Comparison of ENCODE assay signal across 26 mouse cellular contexts in the genomic region with DNA sequence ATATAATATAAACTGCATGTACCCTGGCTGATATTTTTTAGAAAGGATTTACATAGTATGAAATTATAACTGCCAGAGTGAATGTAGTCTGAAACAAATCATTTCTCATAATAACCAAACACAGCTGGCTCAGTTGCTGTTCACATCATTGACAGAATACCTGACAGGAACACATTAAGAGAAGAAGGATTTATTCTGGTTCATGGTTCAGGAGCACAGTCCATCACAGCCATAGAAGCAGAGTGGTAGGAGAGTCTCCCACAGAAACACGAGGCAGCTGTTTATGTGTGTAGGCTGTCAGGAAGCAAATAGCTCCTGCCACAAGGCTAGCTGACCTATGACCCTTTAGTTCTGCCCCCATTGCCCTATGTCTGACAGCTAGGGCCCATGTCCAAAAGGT.
"Had no signal": no experiment of that assay in that cellular context is flagged by ENCODE, and none has a peak within 500 bp of the region (broad histone marks: within the 10 kb centered on the region; RNA-seq: fewer than 3 reads in every experiment).

No protein-coding gene starts in this region.

- DNase-seq: gastrocnemius, adult 2 months; gastrocnemius, postnatal 10 days; gastrocnemius, postnatal 25 days; heart, adult 18-20 months; heart, postnatal 10 days; heart, postnatal 4 days; kidney, adult 18-20 months; kidney, adult 8-10 months; kidney, postnatal 10 days; kidney, postnatal 36 days; liver; liver, embryonic 13.5 days had no signal

- H3K4me3 ChIP-seq: gastrocnemius, adult 2 months; heart, embryonic 10.5 days; heart, embryonic 12.5 days; hindbrain, embryonic 10.5 days; hindbrain, embryonic 12.5 days; intestine, embryonic 15.5 days; layer of hippocampus, adult 2 months; left cerebral cortex, adult 2 months; limb, embryonic 10.5 days; limb, embryonic 12.5 days; liver, embryonic 13.5 days; liver, embryonic 15.5 days had no signal

- ATAC-seq: hindbrain, embryonic 16.5 days; inflammation-experienced regulatory T-cells, adult 6 months; intestine, embryonic 15.5 days; intestine, postnatal 0 days had no signal

- H3K27ac ChIP-seq: gastrocnemius, adult 2 months; heart, embryonic 10.5 days; hindbrain, embryonic 10.5 days; hindbrain, embryonic 12.5 days; hindbrain, embryonic 14.5 days; intestine, embryonic 15.5 days; layer of hippocampus, adult 2 months; left cerebral cortex, adult 2 months; limb, embryonic 10.5 days; limb, embryonic 12.5 days; liver, embryonic 13.5 days; liver, embryonic 15.5 days had no signal

- H3K36me3 ChIP-seq: heart, embryonic 10.5 days; heart, embryonic 12.5 days; hindbrain, embryonic 10.5 days; hindbrain, embryonic 12.5 days; intestine, embryonic 15.5 days; limb, embryonic 10.5 days; limb, embryonic 12.5 days; liver, embryonic 13.5 days; liver, embryonic 15.5 days had no signal

- H3K9ac ChIP-seq: heart, embryonic 12.5 days; hindbrain, embryonic 12.5 days; hindbrain, embryonic 14.5 days; intestine, embryonic 15.5 days; limb, embryonic 12.5 days; liver, embryonic 13.5 days; liver, embryonic 15.5 days had no signal

- H3K27me3 ChIP-seq: heart, embryonic 12.5 days; hindbrain, embryonic 12.5 days; intestine, embryonic 15.5 days; limb, embryonic 12.5 days; liver, embryonic 13.5 days; liver, embryonic 15.5 days had no signal

- H3K4me1 ChIP-seq: heart, embryonic 10.5 days; heart, embryonic 12.5 days; hindbrain, embryonic 10.5 days; hindbrain, embryonic 12.5 days; intestine, embryonic 15.5 days; limb, embryonic 10.5 days; limb, embryonic 12.5 days; liver, embryonic 13.5 days; liver, embryonic 15.5 days had no signal

- H3K9me3 ChIP-seq: heart, embryonic 10.5 days; heart, embryonic 12.5 days; hindbrain, embryonic 10.5 days; hindbrain, embryonic 12.5 days; intestine, embryonic 15.5 days; limb, embryonic 10.5 days; limb, embryonic 12.5 days; liver, embryonic 13.5 days; liver, embryonic 15.5 days had no signal

- H3K4me2 ChIP-seq: heart, embryonic 12.5 days; hindbrain, embryonic 12.5 days; hindbrain, embryonic 14.5 days; intestine, embryonic 15.5 days; limb, embryonic 12.5 days; liver, embryonic 13.5 days; liver, embryonic 15.5 days had no signal
